22 mouse cellular contexts compared by ENCODE assay signal in genomic region chr5:143897635-143898330, GRCm38 (mm10). TPM values are rescaled to one million over a fixed set of nuclear protein-coding genes. Genes with fewer than 3 reads are reported as not detected.
"Had no signal": no experiment of that assay in that cellular context is flagged by ENCODE, and none has a peak within 500 bp of the region (broad histone marks: within the 10 kb centered on the region; RNA-seq: fewer than 3 reads in every experiment).

Gene Ankrd61, minus strand, starts transcription at chr5:143897685.

- H3K4me1 ChIP-seq: limb, embryonic 10.5 days; limb, embryonic 13.5 days; midbrain, embryonic 12.5 days; midbrain, embryonic 15.5 days; neural tube, embryonic 13.5 days; stomach, embryonic 15.5 days had no signal

- H3K9ac ChIP-seq: limb, embryonic 13.5 days; liver, embryonic 15.5 days; midbrain, embryonic 12.5 days; midbrain, embryonic 15.5 days; neural tube, embryonic 13.5 days; stomach, embryonic 15.5 days had no signal

- H3K9me3 ChIP-seq: limb, embryonic 10.5 days; limb, embryonic 13.5 days; liver, embryonic 15.5 days; midbrain, embryonic 12.5 days; midbrain, embryonic 15.5 days; neural tube, embryonic 13.5 days; stomach, embryonic 15.5 days had no signal

- H3K4me2 ChIP-seq: limb, embryonic 13.5 days; liver, embryonic 15.5 days; midbrain, embryonic 12.5 days; midbrain, embryonic 15.5 days; neural tube, embryonic 13.5 days; stomach, embryonic 15.5 days had no signal

- H3K27ac ChIP-seq: limb, embryonic 10.5 days; limb, embryonic 13.5 days; liver, embryonic 15.5 days; midbrain, embryonic 12.5 days; midbrain, embryonic 15.5 days; neural tube, embryonic 13.5 days; stomach, embryonic 15.5 days had no signal

- H3K4me3 ChIP-seq: limb, embryonic 10.5 days; limb, embryonic 13.5 days; liver, embryonic 15.5 days; midbrain, embryonic 12.5 days; midbrain, embryonic 15.5 days; myocyte; neural tube, embryonic 13.5 days; stomach, embryonic 15.5 days had no signal

- H3K27me3 ChIP-seq: limb, embryonic 13.5 days; liver, embryonic 15.5 days; midbrain, embryonic 12.5 days; midbrain, embryonic 15.5 days; neural tube, embryonic 13.5 days; stomach, embryonic 15.5 days had no signal

- ATAC-seq: intestine, postnatal 0 days; midbrain, embryonic 15.5 days had no signal

- DNase-seq: kidney, adult 2 months; kidney, postnatal 10 days; kidney, postnatal 36 days; layer of hippocampus, adult 9-11 months; liver; lung, adult 2 months; lung, postnatal 14 days; lung, postnatal 4 days; retina, postnatal 1 day; right cerebral cortex, postnatal 25 days; spleen, adult 18-20 months; thymus, adult 2 months; thymus, postnatal 36 days had no signal

RNA-seq across cellular contexts. Expression of gene Ankrd61, which starts in this region (rescaled TPM):
- polyA plus RNA-seq: intestine, postnatal 0 days; thymus, adult 2 months had no signal
